Comparison of ENCODE assay signal across 8 mouse cellular contexts in the genomic region with DNA sequence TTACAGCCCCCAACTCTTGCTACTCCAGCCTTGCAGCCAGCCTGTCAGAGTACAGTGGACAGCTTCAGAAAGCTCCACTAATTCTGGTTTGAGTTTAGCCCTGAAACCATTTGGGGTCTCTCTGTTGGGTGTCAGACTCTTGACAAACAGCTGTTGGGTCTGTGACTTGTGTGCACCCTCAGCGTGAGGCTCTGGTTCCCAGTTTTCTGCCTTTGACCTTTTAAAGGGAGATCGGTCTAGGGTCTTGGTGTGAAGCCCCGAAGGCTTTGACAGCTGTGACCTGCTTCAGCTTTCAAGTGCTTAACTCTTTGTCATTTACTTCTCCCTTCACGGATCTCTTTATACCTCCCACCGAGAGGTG. TPM values are rescaled to one million over a fixed set of nuclear protein-coding genes. Genes with fewer than 3 reads are reported as not detected.
DNase-seq lines count a peak whose midpoint lies in the region; ATAC-seq and TF ChIP-seq lines count a peak whose summit lies in the region.

No protein-coding gene starts in this region.

- H3K9ac ChIP-seq in lung, embryonic 14.5 days = peak overlapping the region; percentile 96
- H3K9ac ChIP-seq in embryonic facial prominence, embryonic 14.5 days (ENCODE audit: low read depth, low read length) = peak overlapping the region; percentile 95
- H3K9ac ChIP-seq in limb, embryonic 12.5 days (replicated peaks) = peak overlapping the region; percentile 97

- no peaks in the 10 kb centered on the region for H3K9me3 ChIP-seq in lung, embryonic 14.5 days (ENCODE audit: low read depth, low read length)
- H3K9me3 ChIP-seq in embryonic facial prominence, embryonic 14.5 days (ENCODE audit: control insufficient read depth, low read length) = no peaks in the 10 kb centered on the region
- no peaks in the 10 kb centered on the region for H3K9me3 ChIP-seq in limb, embryonic 12.5 days

- 0 out of 2 replicates have a peak, but pooled peaks cover 8% of the 10 kb centered on the region for H3K4me1 ChIP-seq in lung, embryonic 14.5 days (ENCODE audit: insufficient read depth)
- H3K4me1 ChIP-seq in embryonic facial prominence, embryonic 14.5 days (ENCODE audit: control insufficient read depth, insufficient read depth, low read length) = peaks cover 9% of the 10 kb centered on the region
- H3K4me1 ChIP-seq in limb, embryonic 12.5 days (replicated peaks) = peaks cover 11% of the 10 kb centered on the region

- peak; percentile 23 for DNase-seq in lung, embryonic 14.5 days
- DNase-seq in lung, postnatal 36 days = no peak
- no peak for DNase-seq in embryonic facial prominence, embryonic 14.5 days (ENCODE audit: low spot score)
- DNase-seq in retina, postnatal 1 day = peak; percentile 37
- no peak for DNase-seq in right cerebral cortex, postnatal 4 days
- DNase-seq in urinary bladder, postnatal 25 days (ENCODE audit: low spot score) = no peak
- DNase-seq in spleen, adult 12 weeks (ENCODE audit: low spot score) = no peak

- H3K4me3 ChIP-seq in lung, embryonic 14.5 days (ENCODE audit: low read depth, low read length) = peak overlapping the region; percentile 95
- peak overlapping the region; percentile 92 for H3K4me3 ChIP-seq in embryonic facial prominence, embryonic 14.5 days (ENCODE audit: low read depth, low read length)
- peak overlapping the region; percentile 95 for H3K4me3 ChIP-seq in limb, embryonic 12.5 days (replicated peaks)

- H3K27me3 ChIP-seq in lung, embryonic 14.5 days (ENCODE audit: insufficient read depth, low read length) = no peaks in the 10 kb centered on the region
- no peaks in the 10 kb centered on the region for H3K27me3 ChIP-seq in embryonic facial prominence, embryonic 14.5 days (replicated peaks; ENCODE audit: control insufficient read depth, insufficient read depth, low read length)
- no peaks in the 10 kb centered on the region for H3K27me3 ChIP-seq in limb, embryonic 12.5 days

- peaks cover 36% of the 10 kb centered on the region for H3K36me3 ChIP-seq in lung, embryonic 14.5 days (ENCODE audit: insufficient read depth)
- H3K36me3 ChIP-seq in embryonic facial prominence, embryonic 14.5 days (ENCODE audit: control insufficient read depth, insufficient read depth, low read length) = peaks cover 42% of the 10 kb centered on the region
- peaks cover 44% of the 10 kb centered on the region for H3K36me3 ChIP-seq in limb, embryonic 12.5 days

- TF ChIP-seq CTCF in lung, embryonic 14.5 days (IDR thresholded peaks at IDR 0.05; ENCODE audit: low read depth) = no peak

- ATAC-seq in lung, embryonic 14.5 days (ENCODE audit: insufficient read depth) = no peak
- no peak for ATAC-seq in embryonic facial prominence, embryonic 14.5 days (ENCODE audit: low read depth)
- ATAC-seq in limb, embryonic 12.5 days (ENCODE audit: insufficient number of reproducible peaks, insufficient read depth, low FRiP score, low TSS enrichment, low read depth) = no peak

- peak overlapping the region; percentile 68 for H3K4me2 ChIP-seq in lung, embryonic 14.5 days
- peak overlapping the region; percentile 80 for H3K4me2 ChIP-seq in embryonic facial prominence, embryonic 14.5 days (ENCODE audit: low read depth, low read length)
- H3K4me2 ChIP-seq in limb, embryonic 12.5 days = peak overlapping the region; percentile 87

- peak overlapping the region; percentile 96; the same call in 1 of the 2 replicates for H3K27ac ChIP-seq in lung, embryonic 14.5 days (ENCODE audit: low read depth)
- peak overlapping the region; percentile 95 for H3K27ac ChIP-seq in embryonic facial prominence, embryonic 14.5 days (replicated peaks; ENCODE audit: low read depth, low read length)
- no peak overlapping the region for H3K27ac ChIP-seq in limb, embryonic 12.5 days

- 5% methylated on average over 5 of the region's 5 CpGs for WGBS in lung, embryonic 14.5 days
- 3% methylated on average over 5 of the region's 5 CpGs for WGBS in embryonic facial prominence, embryonic 14.5 days
- WGBS in limb, embryonic 12.5 days = 4% methylated on average over 5 of the region's 5 CpGs

RNA-seq across cellular contexts. Expression of a gene that starts 1.2 kb away (rescaled TPM):
- 81.1 and 89.6 TPM in 2 replicates for polyA plus RNA-seq in lung, embryonic 14.5 days (2014; fragmentation: Nextera tagmentation; extraction: Ambion mirVana)
- 84.1 and 91.4 TPM in 2 replicates for polyA plus RNA-seq in embryonic facial prominence, embryonic 14.5 days (2014; fragmentation: Nextera tagmentation; extraction: Ambion mirVana)
- 105 and 120 TPM in 2 replicates for polyA plus RNA-seq in limb, embryonic 12.5 days (2016; fragmentation: Nextera tagmentation; extraction: Ambion mirVana)

RNA-seq across cellular contexts. Expression of a gene that starts 33.7 kb away (rescaled TPM):
- 1,221 and 1,238 TPM in 2 replicates for polyA plus RNA-seq in lung, embryonic 14.5 days (2014; fragmentation: Nextera tagmentation; extraction: Ambion mirVana)
- 1,095 and 1,174 TPM in 2 replicates for polyA plus RNA-seq in embryonic facial prominence, embryonic 14.5 days (2014; fragmentation: Nextera tagmentation; extraction: Ambion mirVana)
- 827 and 868 TPM in 2 replicates for polyA plus RNA-seq in limb, embryonic 12.5 days (2016; fragmentation: Nextera tagmentation; extraction: Ambion mirVana)

RNA-seq across cellular contexts. Expression of a gene that starts 38.2 kb away (rescaled TPM):
- 3.0 and 4.4 TPM in 2 replicates for polyA plus RNA-seq in lung, embryonic 14.5 days (2014; fragmentation: Nextera tagmentation; extraction: Ambion mirVana)
- 5.6 and 6.8 TPM in 2 replicates for polyA plus RNA-seq in embryonic facial prominence, embryonic 14.5 days (2014; fragmentation: Nextera tagmentation; extraction: Ambion mirVana)
- 3.2 and 3.4 TPM in 2 replicates for polyA plus RNA-seq in limb, embryonic 12.5 days (2016; fragmentation: Nextera tagmentation; extraction: Ambion mirVana)

RNA-seq across cellular contexts. Expression of a gene that starts 48.8 kb away (rescaled TPM):
- polyA plus RNA-seq in lung, embryonic 14.5 days (2014; fragmentation: Nextera tagmentation; extraction: Ambion mirVana) = 32.8 and 33.5 TPM in 2 replicates
- 35.2 and 36.1 TPM in 2 replicates for polyA plus RNA-seq in embryonic facial prominence, embryonic 14.5 days (2014; fragmentation: Nextera tagmentation; extraction: Ambion mirVana)
- polyA plus RNA-seq in limb, embryonic 12.5 days (2016; fragmentation: Nextera tagmentation; extraction: Ambion mirVana) = 42.5 TPM in 2 replicates

RNA-seq across cellular contexts. Expression of a gene that starts 49.0 kb away (rescaled TPM):
- polyA plus RNA-seq in lung, embryonic 14.5 days (2014; fragmentation: Nextera tagmentation; extraction: Ambion mirVana) = 77.1 and 83.1 TPM in 2 replicates
- polyA plus RNA-seq in embryonic facial prominence, embryonic 14.5 days (2014; fragmentation: Nextera tagmentation; extraction: Ambion mirVana) = 61.9 and 63.3 TPM in 2 replicates
- polyA plus RNA-seq in limb, embryonic 12.5 days (2016; fragmentation: Nextera tagmentation; extraction: Ambion mirVana) = 65.1 and 65.2 TPM in 2 replicates

Comparison
In these comparisons a context has a peak if more than half of its experiments do, and no peak if none do; other contexts are left out.
1. DNase-seq: peak in lung, embryonic 14.5 days (single experiment) and retina, postnatal 1 day (single experiment); none in lung, postnatal 36 days (single experiment), embryonic facial prominence, embryonic 14.5 days (single experiment), right cerebral cortex, postnatal 4 days (single experiment), urinary bladder, postnatal 25 days (single experiment) and spleen, adult 12 weeks (single experiment).
2. Peak in every context shown above with its lines, with median percentiles within 50 percentile points of each other: H3K4me2 ChIP-seq, H3K4me3 ChIP-seq and H3K9ac ChIP-seq.